8 mouse cellular contexts compared by ENCODE assay signal in genomic region chr16:32915292-32916068, GRCm38 (mm10). TPM values are rescaled to one million over a fixed set of nuclear protein-coding genes. Genes with fewer than 3 reads are reported as not detected.
DNase-seq lines count a peak whose midpoint lies in the region; ATAC-seq and TF ChIP-seq lines count a peak whose summit lies in the region.

No protein-coding gene starts in this region.

- no peaks in the 10 kb centered on the region for H3K27me3 ChIP-seq in lung, embryonic 15.5 days
- H3K27me3 ChIP-seq in embryonic facial prominence, embryonic 10.5 days (replicated peaks; ENCODE audit: low read depth, poor library complexity, severe bottlenecking), result no peaks in the 10 kb centered on the region
- no peaks in the 10 kb centered on the region for H3K27me3 ChIP-seq in limb, embryonic 10.5 days (ENCODE audit: low read depth, poor library complexity, severe bottlenecking)
- no peaks in the 10 kb centered on the region for H3K27me3 ChIP-seq in small intestine, adult 2 months (ENCODE audit: control insufficient read depth, insufficient read depth, low read length)

- H3K4me3 ChIP-seq in lung, embryonic 15.5 days, result peak overlapping the region; percentile 90
- peak overlapping the region; percentile 99 for H3K4me3 ChIP-seq in embryonic facial prominence, embryonic 10.5 days
- H3K4me3 ChIP-seq in limb, embryonic 10.5 days, result peak overlapping the region; percentile 100
- peak overlapping the region; percentile 22; the same call in 1 of the 2 replicates for H3K4me3 ChIP-seq in small intestine, adult 2 months (ENCODE audit: low read depth, low read length)

- H3K4me1 ChIP-seq in lung, embryonic 15.5 days, result peaks cover 3% of the 10 kb centered on the region
- H3K4me1 ChIP-seq in embryonic facial prominence, embryonic 10.5 days, result peaks cover 9% of the 10 kb centered on the region
- peaks cover 10% of the 10 kb centered on the region for H3K4me1 ChIP-seq in limb, embryonic 10.5 days
- H3K4me1 ChIP-seq in small intestine, adult 2 months (ENCODE audit: control insufficient read depth, insufficient read depth, insufficient read length, low read length), result no peaks in the 10 kb centered on the region

- H3K9ac ChIP-seq in lung, embryonic 15.5 days, result no peak overlapping the region

- no peak overlapping the region for H3K27ac ChIP-seq in lung, embryonic 15.5 days
- no peak overlapping the region for H3K27ac ChIP-seq in embryonic facial prominence, embryonic 10.5 days (replicated peaks)
- no peak overlapping the region for H3K27ac ChIP-seq in limb, embryonic 10.5 days
- no peak overlapping the region for H3K27ac ChIP-seq in small intestine, adult 2 months (ENCODE audit: insufficient read depth, low read depth, low read length)

- peak overlapping the region; percentile 70 for H3K4me2 ChIP-seq in lung, embryonic 15.5 days

- no peaks in the 10 kb centered on the region for H3K9me3 ChIP-seq in lung, embryonic 15.5 days
- no peaks in the 10 kb centered on the region for H3K9me3 ChIP-seq in embryonic facial prominence, embryonic 10.5 days
- no peaks in the 10 kb centered on the region for H3K9me3 ChIP-seq in limb, embryonic 10.5 days (replicated peaks)

- ATAC-seq in lung, embryonic 15.5 days (ENCODE audit: borderline replicate concordance, extremely low read depth, low FRiP score, low TSS enrichment), result no peak

- no peak for DNase-seq in lung, postnatal 10 days
- DNase-seq in embryonic facial prominence, embryonic 10.5 days (ENCODE audit: low spot score), result no peak
- no peak for DNase-seq in limb, embryonic 10.5 days (ENCODE audit: low spot score)
- DNase-seq in cerebellum, postnatal 14 days, result no peak
- no peak for DNase-seq in gastrocnemius, postnatal 36 days
- no peak for DNase-seq in urinary bladder, adult 2 months (ENCODE audit: low spot score)

- no peaks in the 10 kb centered on the region for H3K36me3 ChIP-seq in lung, embryonic 15.5 days
- peaks cover 18% of the 10 kb centered on the region for H3K36me3 ChIP-seq in embryonic facial prominence, embryonic 10.5 days (replicated peaks)
- peaks cover 17% of the 10 kb centered on the region for H3K36me3 ChIP-seq in limb, embryonic 10.5 days
- H3K36me3 ChIP-seq in small intestine, adult 2 months (ENCODE audit: control insufficient read depth, insufficient read depth, low read length), result no peaks in the 10 kb centered on the region

- TF ChIP-seq CTCF in small intestine, adult 2 months (IDR thresholded peaks at IDR 0.05; ENCODE audit: extremely low read depth, insufficient read length, insufficient replicate concordance, low read depth, low read length), result no peak

- intact Hi-C loops in gastrocnemius, postnatal 36 days (cut with DNase I), result loop anchor here (5.0 kb wide), 1 partner anchor 97 kb away; no protein-coding TSS in a partner anchor

- WGBS in lung, embryonic 15.5 days, result 61% methylated on average over 9 of the region's 9 CpGs
- WGBS in embryonic facial prominence, embryonic 10.5 days, result 79% methylated on average over 9 of the region's 9 CpGs
- WGBS in limb, embryonic 10.5 days, result 87% methylated on average over 9 of the region's 9 CpGs
- 66% methylated on average over 9 of the region's 9 CpGs for WGBS in small intestine, adult 2 months

- no peak for TF ChIP-seq POLR2A in small intestine, adult 2 months (IDR thresholded peaks at IDR 0.05; ENCODE audit: low read depth, low read length)

RNA-seq across cellular contexts. Expression of gene Lrch3, which starts 1.6 kb away (rescaled TPM):
- polyA plus RNA-seq in lung, embryonic 15.5 days (2015; fragmentation: Nextera tagmentation; extraction: Ambion mirVana), result 20.4 and 21.6 TPM in 2 replicates
- polyA plus RNA-seq in embryonic facial prominence, embryonic 10.5 days (2016; fragmentation: Nextera tagmentation; extraction: Ambion mirVana), result 31.4 and 32.3 TPM in 2 replicates
- polyA plus RNA-seq in limb, embryonic 10.5 days (2016; fragmentation: Nextera tagmentation; extraction: Ambion mirVana), result 29.1 and 35.9 TPM in 2 replicates
- 5.9 and 12.7 TPM in 2 replicates for polyA plus RNA-seq in small intestine, adult 2 months (2012; rRNA removed)
- total RNA-seq in gastrocnemius, postnatal 36 days (2021), result 10 to 100 TPM; 13.2 to 14.6 TPM
- 25.1 and 26.9 TPM in 2 replicates for polyA plus RNA-seq in urinary bladder, adult 2 months (2012; rRNA removed)

RNA-seq across cellular contexts. Expression of gene Rubcn, which starts 37.9 kb away (rescaled TPM):
- 18.2 and 18.8 TPM in 2 replicates for polyA plus RNA-seq in lung, embryonic 15.5 days (2015; fragmentation: Nextera tagmentation; extraction: Ambion mirVana)
- polyA plus RNA-seq in embryonic facial prominence, embryonic 10.5 days (2016; fragmentation: Nextera tagmentation; extraction: Ambion mirVana), result 17.7 and 19.9 TPM in 2 replicates
- polyA plus RNA-seq in limb, embryonic 10.5 days (2016; fragmentation: Nextera tagmentation; extraction: Ambion mirVana), result 16.2 and 17.6 TPM in 2 replicates
- polyA plus RNA-seq in small intestine, adult 2 months (2012; rRNA removed), result 15.1 and 28.5 TPM in 2 replicates
- total RNA-seq in gastrocnemius, postnatal 36 days (2021), result 10 to 100 TPM; 23.9 to 25.4 TPM
- 38.1 and 38.6 TPM in 2 replicates for polyA plus RNA-seq in urinary bladder, adult 2 months (2012; rRNA removed)

RNA-seq across cellular contexts. Expression of gene Fyttd1, which starts 38.2 kb away (rescaled TPM):
- polyA plus RNA-seq in lung, embryonic 15.5 days (2015; fragmentation: Nextera tagmentation; extraction: Ambion mirVana), result 92.4 and 101 TPM in 2 replicates
- polyA plus RNA-seq in embryonic facial prominence, embryonic 10.5 days (2016; fragmentation: Nextera tagmentation; extraction: Ambion mirVana), result 102 and 104 TPM in 2 replicates
- 91.6 and 94.8 TPM in 2 replicates for polyA plus RNA-seq in limb, embryonic 10.5 days (2016; fragmentation: Nextera tagmentation; extraction: Ambion mirVana)
- polyA plus RNA-seq in small intestine, adult 2 months (2012; rRNA removed), result 0.66 and 0.93 TPM in 2 replicates
- 10 to 100 TPM; 86.0 to 88.7 TPM for total RNA-seq in gastrocnemius, postnatal 36 days (2021)
- polyA plus RNA-seq in urinary bladder, adult 2 months (2012; rRNA removed), result 49.7 and 51.4 TPM in 2 replicates

Comparison
In these comparisons a context has a peak if more than half of its experiments do, and no peak if none do; other contexts are left out.
1. H3K4me3 ChIP-seq: peak in every context shown above with its lines; median percentile 100 in limb, embryonic 10.5 days; 99 in embryonic facial prominence, embryonic 10.5 days; 90 in lung, embryonic 15.5 days; 22 in small intestine, adult 2 months.
2. RNA of gene Fyttd1, which starts 38.2 kb away (polyA plus RNA-seq): 102 to 104 TPM in embryonic facial prominence, embryonic 10.5 days, 92.4 to 101 TPM in lung, embryonic 15.5 days, 91.6 to 94.8 TPM in limb, embryonic 10.5 days and 49.7 to 51.4 TPM in urinary bladder, adult 2 months; 0.66 to 0.93 TPM in small intestine, adult 2 months; every median in the first group is over 10 times any median in the second.